12 mouse cellular contexts compared by ENCODE assay signal in genomic region chr1:150165597-150165973, GRCm38 (mm10).
A peak's percentile ranks its signal among the peaks of the same experiment; 100 is the strongest.
DNase-seq lines count a peak whose midpoint lies in the region; ATAC-seq and TF ChIP-seq lines count a peak whose summit lies in the region.
"Had no signal": no experiment of that assay in that cellular context is flagged by ENCODE, and none has a peak within 500 bp of the region (broad histone marks: within the 10 kb centered on the region; RNA-seq: fewer than 3 reads in every experiment).

No protein-coding gene starts in this region.

- WGBS in embryonic facial prominence, embryonic 11.5 days, result 71% methylated on average over 7 of the region's 7 CpGs
- WGBS in limb, embryonic 14.5 days, result 68% methylated on average over 7 of the region's 7 CpGs
- WGBS in midbrain, embryonic 11.5 days, result 82% methylated on average over 7 of the region's 7 CpGs
- WGBS in intestine, embryonic 16.5 days, result 76% methylated on average over 7 of the region's 7 CpGs

- H3K36me3 ChIP-seq in CH12.LX (replicated peaks in 1 of 2; ENCODE audit: control insufficient read depth in 1 of 2, insufficient read depth in 1 of 2, low read length in 1 of 2), result no peaks in the 10 kb centered on the region
- no peaks in the 10 kb centered on the region for H3K36me3 ChIP-seq in embryonic facial prominence, embryonic 11.5 days (replicated peaks; ENCODE audit: control insufficient read depth, insufficient read depth, low read depth, low read length)
- H3K36me3 ChIP-seq in limb, embryonic 14.5 days (ENCODE audit: control insufficient read depth, insufficient read depth, low read length), result no peaks in the 10 kb centered on the region
- H3K36me3 ChIP-seq in midbrain, embryonic 11.5 days (ENCODE audit: control insufficient read depth, insufficient read depth, low read length), result no peaks in the 10 kb centered on the region
- no peaks in the 10 kb centered on the region for H3K36me3 ChIP-seq in intestine, embryonic 16.5 days (ENCODE audit: control insufficient read depth, insufficient read depth, low read length)

- in situ Hi-C loops in CH12.LX (cut with MboI; ENCODE audit: low pct_ligation_motif_present, low pct_unique_long_range_greater_than_20kb, low sequenced_read_pairs), result no loop called here

- peak overlapping the region; percentile 97 for H3K4me2 ChIP-seq in CH12.LX (ENCODE audit: insufficient read depth, low read depth, poor library complexity, severe bottlenecking)
- no peak overlapping the region for H3K4me2 ChIP-seq in embryonic facial prominence, embryonic 11.5 days (ENCODE audit: low read depth, low read length)
- peak overlapping the region; percentile 41; the same call in 1 of the 2 replicates for H3K4me2 ChIP-seq in limb, embryonic 14.5 days (replicated peaks; ENCODE audit: low read depth, low read length, severe bottlenecking)
- H3K4me2 ChIP-seq in midbrain, embryonic 11.5 days, result no peak overlapping the region
- H3K4me2 ChIP-seq in intestine, embryonic 16.5 days (ENCODE audit: low read depth, low read length), result no peak overlapping the region

- no peak for TF ChIP-seq POLR2A in CH12.LX (IDR thresholded peaks at IDR 0.05; ENCODE audit: low read depth, low read length)
- TF ChIP-seq POLR2A in limb, embryonic 14.5 days (IDR thresholded peaks at IDR 0.05; ENCODE audit: borderline replicate concordance, extremely low read depth, insufficient read depth, insufficient read length), result no peak

- DNase-seq in CH12.LX (ENCODE audit: extremely low read depth), result no peak
- peak; percentile 3 for DNase-seq in embryonic facial prominence, embryonic 11.5 days (ENCODE audit: low spot score)
- no peak for DNase-seq in limb, embryonic 14.5 days (ENCODE audit: low spot score)
- no peak for DNase-seq in midbrain, embryonic 11.5 days (ENCODE audit: low spot score, missing footprints)
- no peak for DNase-seq in gastrocnemius, adult 18-20 months (ENCODE audit: low spot score)
- no peak for DNase-seq in thymus, postnatal 4 days
- DNase-seq: cerebellum, adult 2 months; kidney, adult 11 months; kidney, postnatal 36 days had no signal

- TF ChIP-seq CTCF in CH12.LX (conservative IDR thresholded peaks at IDR 0.05 in 1 of 2, IDR thresholded peaks at IDR 0.05 in 1 of 2; ENCODE audit: low read depth in 2 of 2, low read length in 2 of 2), result no peak

- H3K9ac ChIP-seq in CH12.LX (ENCODE audit: insufficient read depth, low read depth), result peak overlapping the region; percentile 59
- H3K9ac ChIP-seq in embryonic facial prominence, embryonic 11.5 days (replicated peaks; ENCODE audit: low read length), result no peak overlapping the region
- no peak overlapping the region for H3K9ac ChIP-seq in limb, embryonic 14.5 days (ENCODE audit: low read depth, low read length, severe bottlenecking)
- H3K9ac ChIP-seq in midbrain, embryonic 11.5 days (ENCODE audit: low read length), result no peak overlapping the region
- no peak overlapping the region for H3K9ac ChIP-seq in intestine, embryonic 16.5 days (ENCODE audit: low read depth, low read length)

- peak; percentile 8; the same call in 1 of the 2 replicates for ATAC-seq in embryonic facial prominence, embryonic 11.5 days (replicated peaks; ENCODE audit: insufficient number of reproducible peaks, low FRiP score, low TSS enrichment, low read depth)
- no peak for ATAC-seq in limb, embryonic 14.5 days (ENCODE audit: low FRiP score, low read depth)
- 0 out of 2 replicates have a peak, but pooled peaks have one; percentile 1 for ATAC-seq in monocyte, adult 5-6 weeks (replicated peaks; ENCODE audit: insufficient number of reproducible peaks, low FRiP score, low TSS enrichment, poor library complexity, severe bottlenecking)
- ATAC-seq in midbrain, embryonic 11.5 days (ENCODE audit: low FRiP score), result no peak
- no peak for ATAC-seq in intestine, embryonic 16.5 days
- ATAC-seq: midbrain, embryonic 16.5 days had no signal

- H3K4me3 ChIP-seq in CH12.LX (replicated peaks in 1 of 3; ENCODE audit: low read depth in 2 of 3, low read length in 2 of 3, poor library complexity in 1 of 3), result peak overlapping the region in 1 of 3 experiments; percentile 33
- no peak overlapping the region for H3K4me3 ChIP-seq in embryonic facial prominence, embryonic 11.5 days (ENCODE audit: low read depth, low read length)
- H3K4me3 ChIP-seq in limb, embryonic 14.5 days (replicated peaks; ENCODE audit: low read length), result no peak overlapping the region
- H3K4me3 ChIP-seq in midbrain, embryonic 11.5 days (ENCODE audit: low read depth, low read length), result no peak overlapping the region
- H3K4me3 ChIP-seq in intestine, embryonic 16.5 days (ENCODE audit: low read length), result no peak overlapping the region

- no peak overlapping the region for H3K27ac ChIP-seq in CH12.LX (ENCODE audit: insufficient read depth, low read depth)
- H3K27ac ChIP-seq in embryonic facial prominence, embryonic 11.5 days (replicated peaks; ENCODE audit: low read depth, low read length), result no peak overlapping the region
- H3K27ac ChIP-seq in limb, embryonic 14.5 days (replicated peaks; ENCODE audit: low read depth, low read length), result peak overlapping the region; percentile 70; the same call in 1 of the 2 replicates
- H3K27ac ChIP-seq in midbrain, embryonic 11.5 days (ENCODE audit: low read depth, low read length), result no peak overlapping the region
- no peak overlapping the region for H3K27ac ChIP-seq in intestine, embryonic 16.5 days (ENCODE audit: low read length)

- TF ChIP-seq RAD21 in CH12.LX (IDR thresholded peaks at IDR 0.05; ENCODE audit: low read depth, low read length), result no peak

- no peaks in the 10 kb centered on the region for H3K79me2 ChIP-seq in CH12.LX (replicated peaks; ENCODE audit: control insufficient read depth, extremely low read depth, insufficient read depth, poor library complexity, severe bottlenecking)

- no peaks in the 10 kb centered on the region for H3K27me3 ChIP-seq in CH12.LX (replicated peaks)
- H3K27me3 ChIP-seq in embryonic facial prominence, embryonic 11.5 days (ENCODE audit: control insufficient read depth, insufficient read depth, low read length), result no peaks in the 10 kb centered on the region
- H3K27me3 ChIP-seq in limb, embryonic 14.5 days (ENCODE audit: control insufficient read depth, insufficient read depth, low read length), result no peaks in the 10 kb centered on the region
- no peaks in the 10 kb centered on the region for H3K27me3 ChIP-seq in midbrain, embryonic 11.5 days (ENCODE audit: control insufficient read depth, insufficient read depth, low read length)
- no peaks in the 10 kb centered on the region; the same call in 1 of the 2 replicates for H3K27me3 ChIP-seq in intestine, embryonic 16.5 days (replicated peaks; ENCODE audit: control insufficient read depth, insufficient read depth, low read length)

- no peak for TF ChIP-seq EP300 in CH12.LX (IDR thresholded peaks at IDR 0.05; ENCODE audit: low read length)

- H3K4me1 ChIP-seq in CH12.LX (ENCODE audit: control insufficient read depth in 1 of 2, insufficient read depth in 2 of 2), result peaks cover 0 to 14% of the 10 kb centered on the region in 2 experiments; a peak in 2 of 4 replicates
- H3K4me1 ChIP-seq in embryonic facial prominence, embryonic 11.5 days (ENCODE audit: control insufficient read depth, insufficient read depth, low read length), result no peaks in the 10 kb centered on the region
- H3K4me1 ChIP-seq in limb, embryonic 14.5 days (ENCODE audit: control insufficient read depth, insufficient read depth, low read length), result 0 out of 2 replicates have a peak, but pooled peaks cover 2% of the 10 kb centered on the region
- H3K4me1 ChIP-seq in midbrain, embryonic 11.5 days (ENCODE audit: control insufficient read depth, insufficient read depth, low read length), result no peaks in the 10 kb centered on the region
- H3K4me1 ChIP-seq in intestine, embryonic 16.5 days (ENCODE audit: control insufficient read depth, insufficient read depth, low read length), result no peaks in the 10 kb centered on the region

- H3K9me3 ChIP-seq in CH12.LX (replicated peaks; ENCODE audit: low read length), result no peaks in the 10 kb centered on the region
- no peaks in the 10 kb centered on the region for H3K9me3 ChIP-seq in embryonic facial prominence, embryonic 11.5 days (replicated peaks; ENCODE audit: control insufficient read depth, low read length)
- no peaks in the 10 kb centered on the region for H3K9me3 ChIP-seq in limb, embryonic 14.5 days (ENCODE audit: control insufficient read depth, low read length)
- no peaks in the 10 kb centered on the region for H3K9me3 ChIP-seq in midbrain, embryonic 11.5 days (ENCODE audit: control insufficient read depth, low read length)
- no peaks in the 10 kb centered on the region for H3K9me3 ChIP-seq in intestine, embryonic 16.5 days (ENCODE audit: control insufficient read depth, low read length)

- dilution Hi-C loops in CH12.LX (cut with MboI; ENCODE audit: extremely low pct_ligation_motif_present, extremely low pct_unique_long_range_greater_than_20kb, low sequenced_read_pairs), result no loop called here

TF ChIP-seq in CH12.LX, 34 proteins besides CTCF, POLR2A, EP300 and RAD21:
- no peak for TF ChIP-seq NRF1 (IDR thresholded peaks at IDR 0.05; ENCODE audit: low read depth, low read length)
- no peak for TF ChIP-seq IRF4 (IDR thresholded peaks at IDR 0.05; ENCODE audit: low read depth, low read length)
- no peak for TF ChIP-seq TCF12 (IDR thresholded peaks at IDR 0.05; ENCODE audit: low read depth, low read length)
- TF ChIP-seq MAZ (IDR thresholded peaks at IDR 0.05; ENCODE audit: low read depth, low read length), result no peak

Comparison
In these comparisons a context has a peak if more than half of its experiments do, and no peak if none do; other contexts are left out.
1. H3K4me2 ChIP-seq: peak in CH12.LX (single experiment) and limb, embryonic 14.5 days (single experiment); none in embryonic facial prominence, embryonic 11.5 days (single experiment), midbrain, embryonic 11.5 days (single experiment) and intestine, embryonic 16.5 days (single experiment).
2. ATAC-seq: peak in embryonic facial prominence, embryonic 11.5 days (single experiment) and monocyte, adult 5-6 weeks (single experiment); none in limb, embryonic 14.5 days (single experiment), midbrain, embryonic 11.5 days (single experiment) and intestine, embryonic 16.5 days (single experiment).